Mouse (Mus musculus): ENCODE results near the gene D430041D05Rik.

GRCm38 (mm10) chr2:104419411-104419810, 8.6 kb upstream of the D430041D05Rik start:
- TF ChIP-seq POLR2A (IDR thresholded peaks at IDR 0.05; ENCODE audit: borderline replicate concordance, extremely low read depth, insufficient read depth, insufficient read length, poor library complexity, severe bottlenecking): no peak
- TF ChIP-seq CTCF (IDR thresholded peaks at IDR 0.05; ENCODE audit: borderline replicate concordance, extremely low read depth, insufficient read depth, insufficient read length): no peak
